In the genomic region with DNA sequence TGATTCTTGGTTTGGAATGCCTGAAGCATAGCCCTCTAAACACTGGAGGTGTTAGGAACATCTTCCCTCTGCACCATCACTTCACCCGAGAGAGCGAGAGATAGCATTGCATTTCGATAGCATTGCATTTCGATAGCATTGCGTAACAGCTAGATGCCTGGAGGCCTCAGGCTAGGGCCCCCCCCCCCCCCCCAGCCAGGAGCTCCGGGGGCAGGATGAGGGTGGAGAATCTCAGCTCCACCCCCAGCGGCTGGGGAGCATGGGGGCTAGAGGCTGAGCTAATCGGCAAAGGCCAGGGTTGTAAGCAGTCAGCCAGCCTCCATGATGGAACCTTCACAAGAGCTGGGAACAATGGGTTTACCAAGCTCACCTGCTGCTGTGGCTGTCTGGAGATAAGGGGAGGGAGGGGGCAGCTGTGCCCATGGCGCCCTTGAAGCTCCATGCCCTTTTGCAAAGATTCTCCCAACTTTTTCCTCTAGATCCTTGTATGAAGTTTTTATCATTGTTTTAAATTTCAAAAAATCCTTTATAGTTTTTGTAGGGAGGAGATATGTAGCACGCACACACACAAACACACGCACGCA, we compare ENCODE assay signal across 10 mouse cellular contexts. TPM values are rescaled to one million over a fixed set of nuclear protein-coding genes. Genes with fewer than 3 reads are reported as not detected.
DNase-seq lines count a peak whose midpoint lies in the region; ATAC-seq lines count a peak whose summit lies in the region.
"Had no signal": no experiment of that assay in that cellular context is flagged by ENCODE, and none has a peak within 500 bp of the region (broad histone marks: within the 10 kb centered on the region; RNA-seq: fewer than 3 reads in every experiment).

No protein-coding gene starts in this region.

- H3K27ac ChIP-seq in hindbrain, embryonic 12.5 days: peak overlapping the region; percentile 35; the same call in 1 of the 2 replicates
- no peak overlapping the region; the same call in 1 of the 2 replicates for H3K27ac ChIP-seq in hindbrain, embryonic 11.5 days (ENCODE audit: low read depth, low read length)
- H3K27ac ChIP-seq in intestine, embryonic 16.5 days (ENCODE audit: low read length): peak overlapping the region; percentile 31; the same call in 1 of the 2 replicates
- no peak overlapping the region for H3K27ac ChIP-seq in midbrain, embryonic 14.5 days (replicated peaks; ENCODE audit: low read depth, low read length)

- peak overlapping the region; percentile 8; the same call in 1 of the 2 replicates for H3K9ac ChIP-seq in hindbrain, embryonic 12.5 days
- no peak overlapping the region for H3K9ac ChIP-seq in hindbrain, embryonic 11.5 days (ENCODE audit: low read depth, low read length)
- H3K9ac ChIP-seq in intestine, embryonic 16.5 days (ENCODE audit: low read depth, low read length): no peak overlapping the region
- H3K9ac ChIP-seq in midbrain, embryonic 14.5 days (replicated peaks; ENCODE audit: low read length): no peak overlapping the region

- no peak for DNase-seq in hindbrain, embryonic 11.5 days (ENCODE audit: low spot score)
- DNase-seq in embryo, embryonic 9.5 days (ENCODE audit: extremely low spot score): peak; percentile 42
- DNase-seq in midbrain, embryonic 14.5 days: no peak
- DNase-seq in left cerebral cortex, postnatal 10 days (ENCODE audit: extremely low spot score in 1 of 2, low spot score in 2 of 2): no peak
- DNase-seq in adrenal gland, postnatal 36 days: no peak
- DNase-seq: cerebellum, adult 2 months; right cerebral cortex, postnatal 25 days had no signal

- intact Hi-C loops in left cerebral cortex, postnatal 10 days (cut with DNase I): no loop called here

- H3K4me1 ChIP-seq in hindbrain, embryonic 12.5 days: peaks cover 88% of the 10 kb centered on the region
- peaks cover 12% of the 10 kb centered on the region for H3K4me1 ChIP-seq in hindbrain, embryonic 11.5 days (replicated peaks; ENCODE audit: control insufficient read depth, insufficient read depth, low read length)
- H3K4me1 ChIP-seq in intestine, embryonic 16.5 days (ENCODE audit: control insufficient read depth, insufficient read depth, low read length): peaks cover 32% of the 10 kb centered on the region
- peaks cover 58% of the 10 kb centered on the region for H3K4me1 ChIP-seq in midbrain, embryonic 14.5 days (ENCODE audit: control insufficient read depth, insufficient read depth, low read length)

- 47% methylated on average over 12 of the region's 12 CpGs for WGBS in hindbrain, embryonic 12.5 days
- WGBS in hindbrain, embryonic 11.5 days: 45% methylated on average over 12 of the region's 12 CpGs
- 35% methylated on average over 12 of the region's 12 CpGs for WGBS in intestine, embryonic 16.5 days
- 40% methylated on average over 12 of the region's 12 CpGs for WGBS in midbrain, embryonic 14.5 days

- peak; percentile 45; the same call in 1 of the 2 replicates for ATAC-seq in hindbrain, embryonic 12.5 days (ENCODE audit: low FRiP score)
- ATAC-seq in hindbrain, embryonic 11.5 days (ENCODE audit: low FRiP score): no peak
- peak; percentile 63 for ATAC-seq in intestine, embryonic 16.5 days
- no peak; the same call in 1 of the 2 replicates for ATAC-seq in midbrain, embryonic 14.5 days (ENCODE audit: low FRiP score, low TSS enrichment)
- ATAC-seq in CD4-positive, CD25-positive, alpha-beta regulatory T cell, adult 4 months: no peak

- H3K4me2 ChIP-seq in hindbrain, embryonic 12.5 days (replicated peaks): peak overlapping the region; percentile 27
- no peak overlapping the region for H3K4me2 ChIP-seq in hindbrain, embryonic 11.5 days (replicated peaks; ENCODE audit: low read depth, low read length)
- H3K4me2 ChIP-seq in intestine, embryonic 16.5 days (ENCODE audit: low read depth, low read length): peak overlapping the region; percentile 28; the same call in 1 of the 2 replicates
- H3K4me2 ChIP-seq in midbrain, embryonic 14.5 days (ENCODE audit: low read length): 0 out of 2 replicates have a peak overlapping the region, but pooled peaks have one; percentile 11

- no peak overlapping the region for H3K4me3 ChIP-seq in hindbrain, embryonic 12.5 days
- H3K4me3 ChIP-seq in hindbrain, embryonic 11.5 days (ENCODE audit: low read depth, low read length): no peak overlapping the region
- H3K4me3 ChIP-seq in intestine, embryonic 16.5 days (ENCODE audit: low read length): no peak overlapping the region
- H3K4me3 ChIP-seq in midbrain, embryonic 14.5 days (replicated peaks; ENCODE audit: low read depth, low read length): no peak overlapping the region

- no peaks in the 10 kb centered on the region for H3K9me3 ChIP-seq in hindbrain, embryonic 12.5 days (replicated peaks)
- H3K9me3 ChIP-seq in hindbrain, embryonic 11.5 days (ENCODE audit: control insufficient read depth, low read length): no peaks in the 10 kb centered on the region
- no peaks in the 10 kb centered on the region for H3K9me3 ChIP-seq in intestine, embryonic 16.5 days (ENCODE audit: control insufficient read depth, low read length)
- H3K9me3 ChIP-seq in midbrain, embryonic 14.5 days (ENCODE audit: control insufficient read depth, low read length): no peaks in the 10 kb centered on the region

- H3K27me3 ChIP-seq in hindbrain, embryonic 12.5 days: no peaks in the 10 kb centered on the region
- no peaks in the 10 kb centered on the region for H3K27me3 ChIP-seq in hindbrain, embryonic 11.5 days (ENCODE audit: control insufficient read depth, insufficient read depth, low read length)
- no peaks in the 10 kb centered on the region for H3K27me3 ChIP-seq in intestine, embryonic 16.5 days (replicated peaks; ENCODE audit: control insufficient read depth, insufficient read depth, low read length)
- no peaks in the 10 kb centered on the region for H3K27me3 ChIP-seq in midbrain, embryonic 14.5 days (ENCODE audit: control insufficient read depth, insufficient read depth, low read length)

- no peaks in the 10 kb centered on the region for H3K36me3 ChIP-seq in hindbrain, embryonic 12.5 days
- no peaks in the 10 kb centered on the region for H3K36me3 ChIP-seq in hindbrain, embryonic 11.5 days (ENCODE audit: control insufficient read depth, insufficient read depth, low read length)
- H3K36me3 ChIP-seq in intestine, embryonic 16.5 days (ENCODE audit: control insufficient read depth, insufficient read depth, low read length): no peaks in the 10 kb centered on the region
- no peaks in the 10 kb centered on the region for H3K36me3 ChIP-seq in midbrain, embryonic 14.5 days (ENCODE audit: control insufficient read depth, insufficient read depth, low read length)

RNA-seq across cellular contexts. Expression of gene Afap1, which starts 8.2 kb away (rescaled TPM):
- 80.4 and 98.4 TPM in 2 replicates for polyA plus RNA-seq in hindbrain, embryonic 12.5 days (2016; fragmentation: Nextera tagmentation; extraction: Ambion mirVana)
- 55.7 and 58.2 TPM in 2 replicates for polyA plus RNA-seq in hindbrain, embryonic 11.5 days (2014; fragmentation: Nextera tagmentation; extraction: Ambion mirVana)
- 12.6 and 13.3 TPM in 2 replicates for polyA plus RNA-seq in intestine, embryonic 16.5 days (2015; fragmentation: Nextera tagmentation; extraction: Ambion mirVana)
- 64.6 and 81.8 TPM in 2 replicates for polyA plus RNA-seq in midbrain, embryonic 14.5 days (2014; fragmentation: Nextera tagmentation; extraction: Ambion mirVana)
- polyA plus RNA-seq in CD4-positive, CD25-positive, alpha-beta regulatory T cell, adult 4 months (2017; shearing (Covaris generic)): 10 to 100 TPM; 13.7 to 17.3 TPM
- 100 to 1,000 TPM; 110 to 127 TPM for total RNA-seq in left cerebral cortex, postnatal 10 days (2021)
- 10 to 100 TPM; 21.1 to 25.9 TPM for total RNA-seq in adrenal gland, postnatal 36 days (2021)

Comparison
In these comparisons a context has a peak if more than half of its experiments do, and no peak if none do; other contexts are left out.
1. ATAC-seq: peak in hindbrain, embryonic 12.5 days (single experiment) and intestine, embryonic 16.5 days (single experiment); none in hindbrain, embryonic 11.5 days (single experiment), midbrain, embryonic 14.5 days (single experiment) and CD4-positive, CD25-positive, alpha-beta regulatory T cell, adult 4 months (single experiment).
2. H3K27ac ChIP-seq: peak in hindbrain, embryonic 12.5 days (single experiment) and intestine, embryonic 16.5 days (single experiment); none in hindbrain, embryonic 11.5 days (single experiment) and midbrain, embryonic 14.5 days (single experiment).